Mouse (Mus musculus) gastrocnemius, postnatal 14 days (tissue): ENCODE data around the gene Cdc42. TPM values are rescaled to one million over a fixed set of nuclear protein-coding genes. Genes with fewer than 3 reads are reported as not detected.
A peak's percentile ranks its signal among the peaks of the same experiment; 100 is the strongest.

Experiments used
- DNase-seq: peaks from one replicate; pipeline ENCODE4 v3.0.0; 2021; ENCODE audit warnings: mixed read lengths
- intact Hi-C: fragments of 180-260 bp; cut with DNase I; formaldehyde crosslinking; loops from one replicate; pipeline ENCODE4 v1.15.1; 2025; ENCODE audit warnings: low total_unique reads
- total RNA-seq, 2 experiments: library from RNA; stranded (reverse); gene quantifications; 2 replicates each; pipeline ENCODE4 v1.2.3; 2021

Cdc42 gene
- total RNA-seq, 2 experiments from 2014 or later, result 200 to 210 TPM

- peak; percentile 24 for DNase-seq
- intact Hi-C loops, result no loop called here
These were observed 18.1 kb upstream of the Cdc42 start for GRCm38 (mm10) chr4:137375314-137376278.

GRCm38 (mm10) chr4:137373711-137374110 is 16.2 kb upstream of the Cdc42 start:
- intact Hi-C loops, result no loop called here
- no peak for DNase-seq

- no peak for DNase-seq
- intact Hi-C loops, result no loop called here
These were observed 14.3 kb upstream of the Cdc42 start for GRCm38 (mm10) chr4:137371596-137372523.

GRCm38 (mm10) chr4:137369954-137370750 is 12.6 kb upstream of the Cdc42 start:
- intact Hi-C loops, result no loop called here
- DNase-seq, result peak; percentile 52

- intact Hi-C loops, result no loop called here
- no peak for DNase-seq
These were observed 10.7 kb upstream of the Cdc42 start for GRCm38 (mm10) chr4:137368198-137368597.

GRCm38 (mm10) chr4:137367275-137368088 is 10.0 kb upstream of the Cdc42 start:
- intact Hi-C loops, result no loop called here
- peak; percentile 50 for DNase-seq

- intact Hi-C loops, result no loop called here
- no peak for DNase-seq
These were observed 8.6 kb upstream of the Cdc42 start for GRCm38 (mm10) chr4:137366097-137366496.

GRCm38 (mm10) chr4:137365356-137366062 is 8.0 kb upstream of the Cdc42 start:
- intact Hi-C loops, result no loop called here
- DNase-seq, result no peak

- intact Hi-C loops, result no loop called here
- DNase-seq, result no peak
These were observed 7.3 kb upstream of the Cdc42 start for GRCm38 (mm10) chr4:137364826-137365225.

- no peak for DNase-seq
- intact Hi-C loops, result no loop called here
These were observed 3.5 kb upstream of the Cdc42 start for GRCm38 (mm10) chr4:137360996-137361395.

- no peak for DNase-seq
- intact Hi-C loops, result no loop called here
These were observed 927 bp upstream of the Cdc42 start for GRCm38 (mm10) chr4:137358291-137359002.

- intact Hi-C loops, result no loop called here
- DNase-seq, result peak; percentile 80
These were observed 628 bp downstream of the Cdc42 start for GRCm38 (mm10) chr4:137356674-137357510.

GRCm38 (mm10) chr4:137350627-137351026 is 6.9 kb downstream of the Cdc42 start:
- intact Hi-C loops, result no loop called here
- DNase-seq, result no peak

GRCm38 (mm10) chr4:137345790-137346189 is 11.7 kb downstream of the Cdc42 start:
- intact Hi-C loops, result no loop called here
- DNase-seq, result no peak

- intact Hi-C loops, result no loop called here
- no peak for DNase-seq
These were observed 12.4 kb downstream of the Cdc42 start for GRCm38 (mm10) chr4:137345112-137345511.

- DNase-seq, result no peak
- intact Hi-C loops, result no loop called here
These were observed 14.7 kb downstream of the Cdc42 start for GRCm38 (mm10) chr4:137342816-137343215.

GRCm38 (mm10) chr4:137339415-137339814 is 18.1 kb downstream of the Cdc42 start:
- DNase-seq, result no peak
- intact Hi-C loops, result no loop called here
